1 mouse cellular context compared by ENCODE assay signal in the genomic region with DNA sequence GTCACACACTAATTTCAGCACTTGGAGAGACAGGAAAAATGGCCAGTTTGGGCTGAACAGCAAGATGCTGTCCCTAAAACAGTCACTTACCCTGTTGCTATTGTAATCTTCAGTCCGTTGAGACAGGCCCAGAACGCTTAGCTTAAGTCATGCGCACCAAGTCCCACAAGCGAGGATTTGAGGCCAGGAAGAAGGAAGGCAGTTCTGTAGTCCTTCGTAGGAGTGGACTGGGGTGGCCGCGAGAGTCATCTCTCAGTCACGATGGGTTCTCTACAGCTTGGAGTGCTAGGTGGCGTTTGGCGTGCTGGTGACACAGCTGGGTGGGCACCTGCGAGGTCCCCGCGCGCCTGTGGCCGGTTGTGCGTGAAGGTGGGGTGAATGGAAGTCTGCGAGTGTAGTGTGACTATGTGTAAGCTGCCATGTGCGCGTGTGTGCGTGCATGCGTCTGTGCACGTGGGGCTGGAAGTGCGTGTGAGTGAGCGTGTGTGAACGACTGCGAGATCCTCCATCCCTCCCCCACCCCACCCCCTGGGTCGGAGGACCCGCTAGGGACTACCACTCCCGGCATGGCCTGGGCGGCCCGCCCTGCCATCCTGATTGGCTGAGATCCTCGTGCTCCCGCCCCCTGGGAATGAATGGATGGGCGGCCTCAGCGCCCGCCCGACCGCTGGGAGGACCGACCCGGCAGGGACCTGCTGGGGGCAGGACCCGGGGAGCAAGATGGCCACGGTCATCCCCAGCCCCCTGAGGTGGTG.
TF ChIP-seq lines count a peak whose summit lies in the region.

No protein-coding gene starts in this region.

TF ChIP-seq in CH12.LX, 34 proteins besides CTCF, POLR2A, EP300 and RAD21:
- TF ChIP-seq MAZ (IDR thresholded peaks at IDR 0.05; ENCODE audit: low read depth, low read length) = peak; percentile 52; the same call in 1 of the 2 replicates
- TF ChIP-seq KAT2A (IDR thresholded peaks at IDR 0.05; ENCODE audit: insufficient replicate concordance, low read length) = peak; percentile 86; the same call in 1 of the 2 replicates
- peak; percentile 47 for TF ChIP-seq IRF4 (IDR thresholded peaks at IDR 0.05; ENCODE audit: low read depth, low read length)
- peak; percentile 37; the same call in 1 of the 2 replicates for TF ChIP-seq GABPA (IDR thresholded peaks at IDR 0.05; ENCODE audit: insufficient replicate concordance, low read depth, low read length)
- TF ChIP-seq CHD2 (IDR thresholded peaks at IDR 0.05; ENCODE audit: low read length) = peak; percentile 91
- TF ChIP-seq RCOR1 (conservative IDR thresholded peaks at IDR 0.05; ENCODE audit: low read depth, low read length) = no peak
- peak; percentile 95 for TF ChIP-seq BHLHE40 (IDR thresholded peaks at IDR 0.05; ENCODE audit: low read depth, low read length)
- TF ChIP-seq USF1 (IDR thresholded peaks at IDR 0.05; ENCODE audit: low read depth, low read length) = 0 out of 2 replicates have a peak, but pooled peaks have one; percentile 5
- TF ChIP-seq CHD1 (IDR thresholded peaks at IDR 0.05; ENCODE audit: low read depth, low read length) = 0 out of 2 replicates have a peak, but pooled peaks have one; percentile 20
- no peak for TF ChIP-seq MEF2A (IDR thresholded peaks at IDR 0.05; ENCODE audit: borderline replicate concordance, low read depth, low read length)
- peak; percentile 93 for TF ChIP-seq MXI1 (IDR thresholded peaks at IDR 0.05; ENCODE audit: low read depth, low read length)
- TF ChIP-seq ELF1 (IDR thresholded peaks at IDR 0.05; ENCODE audit: low read depth, low read length) = peak; percentile 63
- TF ChIP-seq NELFE (IDR thresholded peaks at IDR 0.05; ENCODE audit: low read depth, low read length) = peak; percentile 48; the same call in 1 of the 2 replicates
- TF ChIP-seq SIN3A (IDR thresholded peaks at IDR 0.05; ENCODE audit: low read length) = peak; percentile 66; the same call in 1 of the 2 replicates
- peak; percentile 94 for TF ChIP-seq HCFC1 (IDR thresholded peaks at IDR 0.05; ENCODE audit: low read depth, low read length)
- no peak for TF ChIP-seq TBP (conservative IDR thresholded peaks at IDR 0.05; ENCODE audit: low read depth, low read length)
- TF ChIP-seq MYC (IDR thresholded peaks at IDR 0.05; ENCODE audit: low read depth, low read length) = peak; percentile 95
- TF ChIP-seq UBTF (IDR thresholded peaks at IDR 0.05; ENCODE audit: low read depth, low read length) = no peak
- TF ChIP-seq PAX5 (IDR thresholded peaks at IDR 0.05; ENCODE audit: low read length) = no peak
- TF ChIP-seq MAX (IDR thresholded peaks at IDR 0.05; ENCODE audit: low read length) = peak; percentile 93
- peak; percentile 49; the same call in 1 of the 2 replicates for TF ChIP-seq NRF1 (IDR thresholded peaks at IDR 0.05; ENCODE audit: low read depth, low read length)
